Mouse (Mus musculus) lung, postnatal 36 days (tissue): ENCODE data around the gene Serpina16.
A peak's percentile ranks its signal among the peaks of the same experiment; 100 is the strongest.

Experiments used
- DNase-seq: peaks from one replicate; pipeline ENCODE4 v3.0.0; 2022; ENCODE audit warnings: mixed read lengths

Gene Serpina16

DNA sequence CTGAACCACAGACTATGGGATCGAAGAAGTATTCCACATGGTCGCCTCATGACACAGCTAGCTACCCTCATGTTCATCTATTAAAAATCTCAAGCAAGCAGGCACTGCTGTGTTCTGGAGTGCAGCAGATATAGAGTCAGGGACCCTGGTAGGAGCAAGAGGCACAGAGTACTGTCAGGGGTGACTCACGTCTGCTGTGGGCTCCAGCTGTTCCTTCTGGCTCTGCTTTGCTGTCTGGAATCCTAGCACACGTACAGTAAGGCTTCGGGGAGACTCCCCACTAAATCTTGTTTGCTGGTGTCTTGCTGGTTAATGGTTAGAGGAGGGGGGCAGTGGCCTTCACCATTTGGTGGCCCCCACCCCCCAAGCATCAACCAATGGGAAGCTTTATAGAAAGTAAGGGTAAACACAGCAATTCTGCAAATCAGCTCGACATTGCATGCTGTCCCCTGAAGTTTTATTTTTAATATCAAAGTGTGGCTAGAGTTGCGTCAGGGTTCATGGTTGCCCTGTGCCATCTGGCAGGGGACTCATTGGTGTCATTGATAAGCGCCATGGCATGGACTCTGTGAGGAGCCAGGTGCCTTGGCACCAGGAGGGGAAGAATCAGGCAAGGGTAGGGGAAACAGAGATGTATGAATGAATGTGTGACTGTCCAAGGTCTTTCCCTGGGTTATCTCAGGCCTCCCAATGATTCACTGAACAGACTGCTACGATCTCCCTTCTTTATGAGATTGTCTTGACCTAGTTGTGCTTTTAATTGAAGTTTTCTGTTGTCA, 18.9 kb downstream of the Serpina16 start, which contains the start of gene Serpina6:
Serpina6 (minus strand) TSS at position 365 of the 779 bp plus-strand sequence.
- DNase-seq: no peak

DNA sequence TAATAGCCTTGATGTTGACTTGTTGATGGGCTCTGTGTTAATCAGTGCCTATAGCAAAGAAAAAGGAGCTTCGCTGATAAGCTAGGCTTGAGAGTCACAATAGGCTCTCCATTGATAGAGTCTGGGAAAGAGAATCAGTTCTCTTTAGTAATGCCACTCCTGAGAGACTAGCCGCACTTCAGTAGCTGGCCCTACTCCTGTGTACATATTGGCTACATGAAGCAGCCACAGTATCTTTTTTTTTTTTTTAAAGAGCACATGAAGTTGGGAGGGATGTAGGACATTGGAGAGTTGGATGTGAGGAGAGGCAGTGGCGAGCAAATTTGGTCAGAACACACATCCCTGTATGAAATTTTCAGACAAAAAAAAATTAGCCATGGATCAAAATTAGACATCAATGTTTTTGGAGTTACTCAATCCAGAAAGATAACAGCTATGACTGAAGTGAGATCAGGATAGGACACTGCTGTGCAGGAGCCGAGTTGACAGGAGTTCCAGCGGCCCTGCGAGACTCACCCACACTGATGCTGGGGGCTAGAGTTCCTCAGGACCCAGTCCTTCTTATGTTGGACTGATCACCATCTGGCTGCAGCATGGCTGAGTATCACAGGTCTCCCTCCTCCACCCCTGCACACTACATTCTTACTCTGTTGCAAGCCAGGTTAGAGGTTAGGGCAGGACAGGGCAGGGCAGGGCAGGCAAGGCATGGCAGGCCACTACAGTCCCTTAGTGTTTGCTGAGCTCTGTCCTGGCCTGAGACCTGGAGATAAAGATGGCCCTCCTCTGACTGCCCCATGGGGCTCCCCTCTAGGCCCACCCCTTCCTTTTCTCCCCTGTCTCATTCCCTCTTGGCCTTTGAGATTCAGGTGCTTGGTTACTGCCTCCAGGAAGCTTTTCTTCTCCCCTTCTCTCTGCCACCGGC, 20.6 kb downstream of the Serpina16 start:
- DNase-seq: peak; percentile 71

DNA sequence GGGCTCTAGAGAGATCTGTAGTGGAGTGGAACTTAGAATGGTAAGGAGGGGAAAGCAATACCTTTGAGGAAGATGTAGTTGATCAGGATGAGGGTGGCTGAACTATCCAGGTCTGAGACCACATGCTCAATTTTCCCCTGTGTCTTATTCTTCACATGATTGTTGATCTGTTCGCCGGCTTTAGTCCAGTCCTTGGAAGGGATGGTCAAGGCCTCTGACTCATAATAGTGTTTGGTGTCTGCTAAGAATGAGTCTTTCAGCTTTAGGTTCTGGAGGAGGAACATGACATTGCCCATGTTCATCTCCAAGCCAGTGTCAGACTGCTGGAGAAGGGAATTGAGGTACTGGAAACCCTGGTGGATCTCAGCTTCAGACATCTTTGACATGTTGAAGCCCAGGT, 22.1 kb downstream of the Serpina16 start:
- no peak for DNase-seq

GRCm38 (mm10) chr12:103646314-103646713, 29.6 kb downstream of the Serpina16 start:
- DNase-seq: no peak

- DNase-seq: no peak
These were observed 31.3 kb downstream of the Serpina16 start for GRCm38 (mm10) chr12:103644601-103645000.

DNA sequence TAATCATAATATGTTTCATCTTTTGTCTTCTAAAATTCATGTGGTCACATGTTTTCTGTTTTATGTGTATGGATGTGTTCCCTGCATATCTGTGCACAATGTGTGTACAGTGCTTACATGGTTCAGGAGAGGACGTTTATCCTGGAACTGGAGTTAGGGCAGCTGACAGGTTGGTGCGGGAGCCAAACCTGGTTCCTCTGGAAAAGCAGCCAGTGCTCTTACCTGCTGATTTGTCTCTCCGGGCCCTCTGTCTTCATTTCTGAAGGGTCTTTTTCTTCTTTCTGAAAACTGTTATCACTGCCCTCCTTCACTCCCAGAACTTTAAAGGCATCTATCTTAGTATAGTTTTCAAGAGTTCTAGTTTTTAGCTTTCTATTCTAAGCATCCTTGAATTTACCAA, 32.1 kb downstream of the Serpina16 start:
- no peak for DNase-seq

DNA sequence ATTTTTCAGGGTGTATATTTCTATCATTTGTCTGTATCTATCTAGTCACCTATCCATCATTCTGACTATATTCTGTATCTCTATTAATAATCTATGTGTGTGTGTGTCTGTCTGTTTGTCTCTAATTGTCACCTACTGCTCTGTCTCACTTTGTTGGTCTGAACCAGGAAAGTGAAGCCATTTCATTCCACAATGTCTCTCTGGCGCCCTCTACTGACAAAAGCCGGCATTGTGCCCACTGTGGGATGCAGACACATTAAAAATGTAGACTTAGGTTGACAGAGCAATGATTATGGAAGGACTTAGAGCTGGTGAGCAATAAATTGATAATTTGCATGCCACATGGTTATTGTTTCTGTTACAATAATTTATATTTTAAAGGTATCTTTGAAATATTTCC, 32.6 kb downstream of the Serpina16 start:
- DNase-seq: peak; percentile 91

DNA sequence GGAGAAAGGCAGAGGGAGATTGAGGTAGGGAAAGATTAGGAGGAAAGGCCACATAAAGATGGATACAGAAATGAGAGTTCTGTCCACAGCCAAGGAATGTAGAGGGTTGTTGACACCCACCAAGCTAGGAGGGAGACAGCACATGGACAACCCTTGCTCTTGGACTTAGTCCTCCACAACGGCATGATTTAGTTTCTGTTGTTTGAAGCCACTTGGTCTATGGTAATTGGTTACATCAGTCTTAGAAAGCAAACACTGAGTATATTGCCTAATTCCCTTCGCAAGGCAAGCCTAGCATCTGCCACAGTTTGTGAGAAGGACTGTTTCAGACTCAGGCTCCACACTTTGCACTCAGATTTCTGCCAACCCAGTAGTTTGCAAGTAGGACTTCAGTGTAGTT, 40.1 kb downstream of the Serpina16 start:
- DNase-seq: no peak

GRCm38 (mm10) chr12:103634430-103634829, 41.5 kb downstream of the Serpina16 start:
- no peak for DNase-seq

GRCm38 (mm10) chr12:103631203-103631612, 44.7 kb downstream of the Serpina16 start, which contains the start of gene Serpina10:
TSS of gene Serpina10 (minus strand) at chr12:103631444.
- DNase-seq: no peak
